Mouse (Mus musculus) regulatory T cell (primary cell): ENCODE measurements at regions not wholly inside any gene's neighbourhood (a gene's known extent, or its start where the extent isn't known, plus 50 kb on each side); places are given as distances from the start of the nearest gene placed in this dataset.
"Not testable (repeated sequence)": the region's sequence is repeated elsewhere in the genome, so short reads cannot be mapped to it uniquely, and the experiment has no call there.

Experiments
- in situ Hi-C: fragments of 300-600 bp; cut with MboI, MseI; formaldehyde crosslinking; loops from one replicate; pipeline ENCODE4 v1.15.1; 2025; ENCODE audit warnings: high pct_unique_total_duplicates

- in situ Hi-C loops = loop anchor here (5.0 kb wide), 1 partner anchor 241 kb away; no protein-coding TSS in a partner anchor
Measured at GRCm38 (mm10) chr14:33691690-33692089, 102.7 kb downstream of the Ptpn20 start.

- in situ Hi-C loops = loop anchor here (5.0 kb wide), 1 partner anchor 238 kb away; no protein-coding TSS in a partner anchor
Measured at GRCm38 (mm10) chr14:33694224-33694623, 105.2 kb downstream of the Ptpn20 start.

DNA sequence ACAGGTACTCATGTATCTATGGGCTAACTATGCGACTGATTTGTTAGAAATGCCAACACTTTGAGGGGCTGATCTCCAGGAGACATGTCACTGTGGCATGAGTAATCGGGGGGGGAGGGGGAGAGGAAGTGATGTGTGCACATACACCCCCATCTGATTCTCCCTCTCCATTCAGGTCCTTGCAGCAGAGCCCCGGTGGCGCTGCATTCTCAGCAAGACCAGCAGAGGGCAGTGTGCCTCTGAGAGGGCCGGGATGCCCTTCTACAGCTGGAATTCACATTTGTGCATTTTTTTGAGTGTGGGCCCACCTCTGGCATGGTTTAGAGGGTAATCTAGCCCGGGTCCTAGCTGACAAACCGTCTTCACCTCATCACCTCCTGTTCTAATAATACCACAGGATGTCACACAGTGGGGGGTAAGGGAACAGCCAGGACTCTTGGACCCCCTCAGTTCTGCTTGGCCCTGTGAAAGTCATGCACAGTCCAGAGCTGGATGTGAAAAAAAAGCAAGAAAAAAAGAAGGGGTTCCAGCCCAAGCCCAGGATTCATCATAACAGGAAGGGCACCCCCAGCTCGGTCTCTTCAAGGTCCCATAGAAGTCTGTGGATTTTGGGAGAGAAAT lies 106.5 kb downstream of the Ptpn20 start:
- in situ Hi-C loops = no loop called here

DNA sequence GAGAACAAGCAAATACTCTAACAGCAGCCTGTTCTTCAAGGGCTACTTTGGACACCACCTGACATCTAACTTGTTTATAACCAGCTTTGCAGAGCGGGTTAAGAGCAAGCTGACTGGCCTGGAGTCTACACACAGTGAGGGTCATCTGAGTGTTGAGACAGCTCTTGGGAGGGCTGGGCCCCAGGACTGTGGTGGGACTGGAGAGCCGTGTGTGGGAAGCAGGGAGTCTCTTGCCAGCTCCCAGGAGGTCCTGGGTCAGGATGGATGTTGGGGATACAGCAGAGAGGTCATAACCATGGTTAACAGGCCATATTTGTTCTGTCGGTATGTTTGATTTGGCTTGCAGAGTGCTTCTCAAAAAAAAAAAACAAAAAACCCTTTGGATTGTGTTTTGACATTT lies 107.8 kb downstream of the Ptpn20 start:
- in situ Hi-C loops = no loop called here

- in situ Hi-C loops = no loop called here
Measured at GRCm38 (mm10) chr14:33699777-33700438, 110.9 kb downstream of the Ptpn20 start.

- in situ Hi-C loops = no loop called here
Measured at GRCm38 (mm10) chr14:33707661-33708297, 118.8 kb downstream of the Ptpn20 start.

DNA sequence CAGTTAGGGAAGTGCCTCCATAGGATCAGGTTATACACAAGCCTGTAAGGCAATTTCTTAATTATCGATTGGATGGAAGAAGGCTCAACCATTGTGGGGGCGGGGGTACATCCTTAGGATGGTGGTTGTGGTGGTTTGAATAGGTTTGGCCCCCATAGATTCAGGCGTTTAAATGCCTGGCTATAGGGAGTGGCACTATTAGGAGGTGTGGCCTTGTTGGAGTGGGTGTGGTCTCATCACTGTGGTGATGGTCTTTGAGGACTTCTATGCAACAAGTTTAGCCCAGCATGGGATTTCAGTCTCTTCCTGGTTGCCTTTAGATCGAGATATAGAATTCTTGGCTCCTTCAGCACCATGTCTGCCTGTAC lies 119.3 kb downstream of the Ptpn20 start:
- in situ Hi-C loops = no loop called here

DNA sequence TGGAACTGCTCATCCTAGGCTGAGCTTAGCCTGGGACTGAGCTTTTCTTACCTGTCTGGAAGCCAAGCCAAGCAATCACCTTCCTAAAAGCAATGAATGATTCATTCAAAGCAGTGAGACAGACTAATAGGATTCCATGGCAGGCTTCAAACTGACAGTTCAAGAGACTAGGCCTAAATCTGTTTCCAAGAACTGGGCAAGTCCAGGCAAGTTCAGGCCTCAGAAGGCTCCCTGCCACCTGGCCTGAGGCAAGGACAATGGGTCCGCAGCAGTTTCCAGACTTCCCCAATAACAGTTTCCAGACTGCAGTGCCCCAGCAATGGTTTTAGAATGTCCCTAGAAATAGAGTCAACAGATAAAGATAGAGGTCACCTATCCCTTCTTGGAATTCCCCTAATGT lies 123.5 kb downstream of the Ptpn20 start:
- in situ Hi-C loops = no loop called here

DNA sequence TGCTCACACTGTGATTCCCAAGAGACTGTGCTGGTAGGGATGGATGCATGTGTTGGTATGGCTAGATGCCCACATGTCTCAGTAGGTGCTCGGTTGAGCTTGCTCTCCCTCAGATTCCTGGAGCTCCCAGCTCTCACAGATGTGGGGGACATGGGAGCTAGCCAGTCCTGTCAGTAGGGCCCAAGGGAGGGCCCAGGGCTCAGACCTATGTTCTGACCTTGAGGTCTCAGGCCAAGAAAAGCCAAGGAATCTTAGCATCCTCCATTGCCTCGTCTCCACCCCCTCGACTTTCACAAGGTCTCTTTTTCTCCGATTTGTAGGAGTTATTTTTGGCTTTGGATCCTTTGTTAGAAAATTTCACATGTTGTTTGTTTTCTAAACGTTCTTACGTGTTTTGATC lies 130.6 kb downstream of the Ptpn20 start:
- in situ Hi-C loops = no loop called here

- in situ Hi-C loops = not testable (repeated sequence)
Measured at GRCm38 (mm10) chr14:33722379-33723145, 133.6 kb downstream of the Ptpn20 start.

- in situ Hi-C loops = no loop called here
Measured at GRCm38 (mm10) chr14:33726500-33726899, 137.5 kb downstream of the Ptpn20 start.

- in situ Hi-C loops = no loop called here
Measured at GRCm38 (mm10) chr14:33729115-33729884, 140.3 kb downstream of the Ptpn20 start.

DNA sequence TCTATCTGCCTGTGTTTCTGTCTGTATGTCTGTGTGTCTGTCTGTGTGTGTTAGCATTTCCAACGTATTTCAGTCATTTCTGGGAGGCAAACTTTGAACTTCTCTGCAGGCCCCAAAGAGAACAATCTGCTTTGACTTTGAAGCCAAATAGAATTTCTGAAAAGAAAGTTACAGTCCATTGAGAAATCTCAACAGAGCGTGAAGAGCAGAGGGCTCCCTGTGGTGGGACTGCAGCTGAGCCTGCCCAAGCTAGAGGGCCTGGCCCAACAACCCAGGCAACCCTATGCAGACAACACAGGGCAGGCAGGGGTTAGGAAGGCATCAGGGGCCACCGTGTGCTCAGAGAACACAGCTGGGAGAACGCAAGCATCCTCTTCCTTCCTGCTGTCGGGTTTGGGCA lies 143.7 kb downstream of the Ptpn20 start:
- in situ Hi-C loops = no loop called here

DNA sequence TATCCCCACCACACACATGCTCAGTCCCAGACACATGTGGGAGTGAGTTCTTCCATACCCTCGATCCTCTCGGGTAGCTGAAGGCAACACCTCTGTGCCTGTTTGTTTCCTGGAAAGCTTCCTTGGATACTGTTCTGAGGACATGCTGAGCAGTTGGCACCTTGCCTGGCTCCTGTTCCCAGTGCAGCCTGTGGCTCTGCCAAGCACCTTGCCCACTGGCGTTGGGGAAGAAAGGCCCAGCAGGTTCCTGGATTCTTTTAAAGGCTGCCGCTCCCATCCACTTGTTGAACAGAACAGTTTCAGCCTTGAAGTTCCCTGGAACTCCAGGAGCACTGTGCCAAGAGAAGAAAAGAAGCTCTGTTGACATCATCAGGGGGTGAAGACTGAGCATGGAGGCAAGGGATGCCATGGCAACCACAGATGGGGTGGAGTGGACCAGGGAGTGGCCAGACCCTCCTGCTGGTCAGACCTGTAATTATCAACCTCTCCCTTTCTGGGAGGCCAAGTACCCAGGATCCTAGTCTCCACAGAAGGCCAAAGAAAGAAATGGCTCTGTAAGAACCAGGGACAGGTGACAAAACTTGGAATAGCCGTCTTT lies 145.5 kb downstream of the Ptpn20 start:
- in situ Hi-C loops = no loop called here

DNA sequence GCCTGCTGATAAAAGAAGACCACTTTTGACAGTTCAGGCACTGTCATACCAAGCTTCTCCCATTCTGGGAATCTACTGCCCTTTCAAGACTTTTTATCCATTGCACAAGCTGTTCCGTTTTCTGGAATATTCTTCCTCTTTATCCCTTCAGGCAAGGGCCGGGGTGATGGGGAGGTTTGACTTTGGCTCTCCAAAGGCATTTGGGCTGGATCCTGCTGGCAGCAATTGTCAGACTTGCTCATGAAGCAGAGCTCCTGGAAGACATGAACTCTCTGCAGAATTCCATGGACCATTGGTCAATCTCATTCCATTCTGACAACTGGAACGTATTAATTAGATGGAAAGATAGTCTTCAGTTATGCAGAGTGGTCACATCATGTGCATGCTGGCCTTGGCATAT lies 146.6 kb downstream of the Ptpn20 start:
- in situ Hi-C loops = no loop called here

- in situ Hi-C loops = no loop called here
Measured at GRCm38 (mm10) chr14:33746181-33746580, 157.2 kb downstream of the Ptpn20 start.

- in situ Hi-C loops = no loop called here
Measured at GRCm38 (mm10) chr14:33759656-33760055, 163.7 kb upstream of the Gdf10 start.

DNA sequence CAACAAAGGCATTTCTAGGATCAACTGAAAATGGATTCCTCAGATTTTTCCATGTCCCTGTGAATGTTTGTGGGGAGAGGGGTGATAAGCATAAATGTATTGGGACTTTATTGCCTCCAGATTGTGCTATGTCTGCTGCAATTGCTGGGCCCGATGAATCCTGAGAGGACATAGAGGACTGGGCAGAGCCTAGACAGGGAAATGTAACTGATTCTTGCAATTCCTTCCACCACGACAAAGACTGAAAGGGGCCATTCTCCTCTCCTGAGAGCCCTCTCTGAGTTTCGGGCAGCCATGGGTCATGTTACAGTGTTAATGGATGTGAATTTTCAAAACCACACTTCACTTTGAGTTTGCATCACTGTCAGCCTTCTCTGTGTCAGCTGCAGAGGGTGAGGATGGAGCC lies 159.7 kb upstream of the Gdf10 start:
- in situ Hi-C loops = no loop called here

GRCm38 (mm10) chr14:33765767-33766166 lies 157.6 kb upstream of the Gdf10 start:
- in situ Hi-C loops = no loop called here

GRCm38 (mm10) chr14:33772374-33772773 lies 151.0 kb upstream of the Gdf10 start:
- in situ Hi-C loops = no loop called here

- in situ Hi-C loops = no loop called here
Measured at GRCm38 (mm10) chr14:33789556-33789955, 133.8 kb upstream of the Gdf10 start.
